Mouse (Mus musculus): ENCODE measurements around the gene Hist1h2bq. TPM values are rescaled to one million over a fixed set of nuclear protein-coding genes. Genes with fewer than 3 reads are reported as not detected.

The Hist1h2bq gene
- polyA plus RNA-seq, 1 experiment from 2014 or later, result 4.9 TPM

Small RNA genes lying within 50 kb of the gene (microRNA-seq; reads per million reads assigned to microRNA genes)
- gene Gm19658 (not detected), gene Gm44346 (not detected), gene Gm44466 (not detected)

Other genes starting within 250 kb of the Hist1h2bq start
- gene Olfr1364, start 228.4 kb downstream of the Hist1h2bq start, polyA plus RNA-seq (2015; fragmentation: Nextera tagmentation; extraction: Ambion mirVana), result not detected in 2 replicates
- not detected in 2 replicates for gene Olfr1362, start 196.2 kb downstream of the Hist1h2bq start, polyA plus RNA-seq (2015; fragmentation: Nextera tagmentation; extraction: Ambion mirVana)
- gene Olfr11, start 167.7 kb downstream of the Hist1h2bq start, polyA plus RNA-seq (2015; fragmentation: Nextera tagmentation; extraction: Ambion mirVana), result 0.04 TPM in 1 of 2 replicates, not detected in the other
- gene Olfr1361, start 146.8 kb downstream of the Hist1h2bq start, polyA plus RNA-seq (2015; fragmentation: Nextera tagmentation; extraction: Ambion mirVana), result not detected in 2 replicates
- not detected in 2 replicates for gene Olfr1360, start 132.8 kb downstream of the Hist1h2bq start, polyA plus RNA-seq (2015; fragmentation: Nextera tagmentation; extraction: Ambion mirVana)
- not detected in 2 replicates for gene Olfr1359, start 112.1 kb downstream of the Hist1h2bq start, polyA plus RNA-seq (2015; fragmentation: Nextera tagmentation; extraction: Ambion mirVana)
- gene Hist1h2bl, start 94.1 kb downstream of the Hist1h2bq start, polyA plus RNA-seq (2015; fragmentation: Nextera tagmentation; extraction: Ambion mirVana), result not detected in 2 replicates
- 6.2 and 7.8 TPM in 2 replicates for gene Hist1h2ai, start 93.8 kb downstream of the Hist1h2bq start, polyA plus RNA-seq (2015; fragmentation: Nextera tagmentation; extraction: Ambion mirVana)
- 2.5 and 3.5 TPM in 2 replicates for gene Hist1h3h, start 92.5 kb downstream of the Hist1h2bq start, polyA plus RNA-seq (2015; fragmentation: Nextera tagmentation; extraction: Ambion mirVana)
- gene Hist1h2bm, start 88.2 kb downstream of the Hist1h2bq start, polyA plus RNA-seq (2015; fragmentation: Nextera tagmentation; extraction: Ambion mirVana), result 0.51 and 1.7 TPM in 2 replicates
- 0.77 TPM in 1 of 2 replicates, not detected in the other for gene Hist1h4j, start 75.1 kb downstream of the Hist1h2bq start, polyA plus RNA-seq (2015; fragmentation: Nextera tagmentation; extraction: Ambion mirVana)
- gene Hist1h4k, start 59.7 kb downstream of the Hist1h2bq start, polyA plus RNA-seq (2015; fragmentation: Nextera tagmentation; extraction: Ambion mirVana), result 1.5 and 2.3 TPM in 2 replicates
- 5.3 and 7.9 TPM in 2 replicates for gene Hist1h2ak, start 56.4 kb downstream of the Hist1h2bq start, polyA plus RNA-seq (2015; fragmentation: Nextera tagmentation; extraction: Ambion mirVana)
- gene Hist1h2bn, start 56.1 kb downstream of the Hist1h2bq start, polyA plus RNA-seq (2015; fragmentation: Nextera tagmentation; extraction: Ambion mirVana), result 1.1 TPM in 1 of 2 replicates, not detected in the other
- gene Hist1h1b, start 29.6 kb downstream of the Hist1h2bq start, polyA plus RNA-seq (2015; fragmentation: Nextera tagmentation; extraction: Ambion mirVana), result 3.5 and 7.4 TPM in 2 replicates
- 28.0 and 43.0 TPM in 2 replicates for gene Hist1h3i, start 26.8 kb downstream of the Hist1h2bq start, polyA plus RNA-seq (2015; fragmentation: Nextera tagmentation; extraction: Ambion mirVana)
- gene Hist1h2an, start 23.0 kb downstream of the Hist1h2bq start, polyA plus RNA-seq (2015; fragmentation: Nextera tagmentation; extraction: Ambion mirVana), result 1.0 and 1.5 TPM in 2 replicates
- gene Hist1h2bp, start 22.7 kb downstream of the Hist1h2bq start, polyA plus RNA-seq (2015; fragmentation: Nextera tagmentation; extraction: Ambion mirVana), result 0.44 and 0.58 TPM in 2 replicates
- not detected in 2 replicates for gene Hist1h2ao, start 268 bp upstream of the Hist1h2bq start, polyA plus RNA-seq (2015; fragmentation: Nextera tagmentation; extraction: Ambion mirVana)
- not detected in 2 replicates for gene Hist1h4m, start 1.5 kb upstream of the Hist1h2bq start, polyA plus RNA-seq (2015; fragmentation: Nextera tagmentation; extraction: Ambion mirVana)
- gene Hist1h4n, start 22.0 kb upstream of the Hist1h2bq start, polyA plus RNA-seq (2015; fragmentation: Nextera tagmentation; extraction: Ambion mirVana), result 4.9 and 7.7 TPM in 2 replicates
- 669 and 801 TPM in 2 replicates for gene Hist1h2ap, start 23.3 kb upstream of the Hist1h2bq start, polyA plus RNA-seq (2015; fragmentation: Nextera tagmentation; extraction: Ambion mirVana)
- gene Hist1h2br, start 23.5 kb upstream of the Hist1h2bq start, polyA plus RNA-seq (2015; fragmentation: Nextera tagmentation; extraction: Ambion mirVana), result 4.7 and 7.1 TPM in 2 replicates
- 11.7 and 12.3 TPM in 2 replicates for gene Zfp184, start 134.9 kb upstream of the Hist1h2bq start, polyA plus RNA-seq (2015; fragmentation: Nextera tagmentation; extraction: Ambion mirVana)
- 0.08 TPM in 1 of 2 replicates, not detected in the other for gene Pom121l2, start 171.0 kb upstream of the Hist1h2bq start, polyA plus RNA-seq (2015; fragmentation: Nextera tagmentation; extraction: Ambion mirVana)
- gene Prss16, start 199.5 kb upstream of the Hist1h2bq start, polyA plus RNA-seq (2015; fragmentation: Nextera tagmentation; extraction: Ambion mirVana), result 0.14 TPM in 1 of 2 replicates, not detected in the other
- gene Hist1h2ah, start 225.4 kb upstream of the Hist1h2bq start, polyA plus RNA-seq (2015; fragmentation: Nextera tagmentation; extraction: Ambion mirVana), result 1.7 and 2.2 TPM in 2 replicates
- gene Hist1h2bk, start 225.7 kb upstream of the Hist1h2bq start, polyA plus RNA-seq (2015; fragmentation: Nextera tagmentation; extraction: Ambion mirVana), result 1.2 and 1.5 TPM in 2 replicates
- gene Hist1h4i, start 231.2 kb upstream of the Hist1h2bq start, polyA plus RNA-seq (2015; fragmentation: Nextera tagmentation; extraction: Ambion mirVana), result 8.4 and 10.7 TPM in 2 replicates
- 6.5 and 10.3 TPM in 2 replicates for gene Hist1h2ag, start 232.7 kb upstream of the Hist1h2bq start, polyA plus RNA-seq (2015; fragmentation: Nextera tagmentation; extraction: Ambion mirVana)
- 2.3 and 2.9 TPM in 2 replicates for gene Hist1h2bj, start 233.0 kb upstream of the Hist1h2bq start, polyA plus RNA-seq (2015; fragmentation: Nextera tagmentation; extraction: Ambion mirVana)

Data from hindbrain, embryonic 15.5 days (tissue).